Mouse (Mus musculus): ENCODE measurements around the gene Gpat2.

The Gpat2 gene

DNA sequence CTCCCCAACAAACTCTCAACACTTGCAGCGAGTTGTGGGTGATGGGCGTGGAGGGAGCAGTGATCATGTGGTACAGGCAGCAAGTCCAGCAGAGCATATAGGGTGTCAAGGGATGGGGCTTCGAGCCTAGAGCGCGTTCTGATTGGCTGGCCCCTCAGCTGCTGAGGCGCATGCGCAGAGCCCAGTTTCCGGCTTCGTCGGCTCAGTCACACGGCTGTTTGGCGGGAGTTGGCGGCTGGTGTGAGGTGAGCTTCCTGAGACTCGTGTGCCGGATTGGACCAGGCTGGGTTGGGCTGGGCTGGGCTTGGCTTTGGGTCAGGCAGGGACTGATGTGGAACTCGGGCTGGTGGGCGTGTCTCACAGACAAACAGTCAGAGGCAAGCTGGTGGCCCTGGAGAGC, at the start of gene Gpat2:
TSS of gene Gpat2 (plus strand) at position 223 of the 400 bp plus-strand sequence.
- peak; percentile 56 for DNase-seq (ENCODE audit: low spot score)

DNA sequence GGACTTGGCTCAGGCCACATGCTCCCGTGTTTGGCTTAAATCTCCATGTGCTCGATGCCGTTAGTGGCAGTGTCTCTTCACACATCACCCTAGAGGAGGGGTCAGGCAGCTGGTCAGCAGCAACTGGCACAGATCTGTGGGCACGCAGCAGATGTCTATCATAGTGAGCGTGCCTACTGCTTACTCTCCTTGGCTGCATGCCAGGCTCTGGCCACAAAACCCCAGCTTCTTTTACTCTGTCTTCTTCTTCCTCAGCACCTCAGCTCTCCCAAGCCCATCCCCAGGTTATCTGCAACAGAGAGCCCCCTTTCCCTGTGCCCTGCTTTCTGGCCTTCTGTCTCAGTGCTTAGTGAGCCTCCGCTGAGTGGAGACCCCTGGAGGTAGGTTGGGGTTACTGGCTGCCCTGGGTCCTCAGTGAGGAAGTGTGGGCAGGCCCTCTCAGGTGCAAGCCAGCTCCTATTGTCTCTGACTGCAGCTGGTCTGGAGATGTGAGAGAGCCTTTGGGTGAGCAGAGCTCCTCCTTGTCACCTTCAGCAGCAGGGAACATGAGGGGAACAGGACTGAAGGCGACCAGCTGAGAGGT, 49.1 kb upstream of the Gpat2 start:
- no peak for DNase-seq (ENCODE audit: low spot score)

DNA sequence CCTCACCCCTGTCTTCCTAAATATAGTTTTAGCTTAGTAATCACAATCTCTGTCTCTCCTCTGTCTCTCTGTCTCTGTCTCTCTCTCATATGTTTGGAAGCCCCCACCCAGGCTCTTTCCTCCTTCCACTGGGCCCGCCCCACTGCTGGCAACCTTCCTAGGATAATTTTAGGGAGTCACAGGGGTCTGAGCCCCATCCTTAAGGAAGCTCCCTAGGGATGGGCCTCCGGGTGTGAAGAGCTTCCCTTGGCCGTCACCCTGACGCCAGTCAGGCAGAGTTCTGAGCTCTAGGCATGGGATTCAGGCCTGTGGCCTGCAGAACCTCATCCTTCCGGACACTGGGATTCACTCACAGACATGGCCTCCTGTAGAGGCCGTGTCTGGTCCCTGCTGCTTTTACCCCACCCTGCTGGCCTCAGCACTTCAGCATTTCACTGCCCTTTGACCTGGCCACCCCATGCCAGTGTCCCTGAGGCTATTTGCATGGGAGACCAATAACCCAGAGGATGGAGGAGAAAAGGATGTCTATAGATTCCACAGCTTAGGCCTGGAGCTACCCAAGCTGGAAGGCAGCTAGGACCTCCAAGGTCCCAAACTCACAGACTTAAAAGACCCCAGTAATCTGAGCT, 48.5 kb upstream of the Gpat2 start:
- DNase-seq (ENCODE audit: low spot score) = no peak

DNA sequence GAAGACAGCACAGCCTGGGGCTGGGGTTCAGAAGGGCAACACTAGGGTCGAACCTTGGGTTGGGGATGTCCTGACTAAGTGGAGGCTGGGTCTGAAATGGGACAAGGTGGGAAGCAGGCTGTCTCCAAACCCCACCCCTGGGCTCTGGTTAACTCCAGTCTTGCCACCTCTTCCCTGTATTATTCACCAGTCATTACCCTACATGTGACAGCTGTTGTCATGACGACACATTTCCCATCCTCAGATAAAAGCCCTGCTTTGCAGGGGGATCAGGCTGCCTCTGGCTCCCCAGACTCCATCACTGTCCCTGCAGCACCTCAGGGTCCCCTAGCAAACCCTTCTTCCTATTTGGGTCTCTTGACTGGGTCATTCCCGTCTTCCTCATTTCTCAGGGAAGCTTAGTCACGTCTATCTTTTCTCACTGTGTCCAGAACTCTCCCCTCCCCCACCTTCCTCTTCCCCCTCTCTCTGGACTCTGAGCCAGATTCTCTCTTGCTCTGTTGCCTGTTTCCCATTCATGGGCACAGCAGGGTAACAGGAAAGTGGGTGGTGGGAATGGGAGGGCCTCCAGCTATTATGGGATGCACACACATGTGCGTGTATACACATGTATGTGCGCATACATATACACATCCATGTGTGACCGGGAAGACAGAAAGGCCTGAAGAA, 46.9 kb upstream of the Gpat2 start:
- no peak for DNase-seq (ENCODE audit: low spot score)

DNA sequence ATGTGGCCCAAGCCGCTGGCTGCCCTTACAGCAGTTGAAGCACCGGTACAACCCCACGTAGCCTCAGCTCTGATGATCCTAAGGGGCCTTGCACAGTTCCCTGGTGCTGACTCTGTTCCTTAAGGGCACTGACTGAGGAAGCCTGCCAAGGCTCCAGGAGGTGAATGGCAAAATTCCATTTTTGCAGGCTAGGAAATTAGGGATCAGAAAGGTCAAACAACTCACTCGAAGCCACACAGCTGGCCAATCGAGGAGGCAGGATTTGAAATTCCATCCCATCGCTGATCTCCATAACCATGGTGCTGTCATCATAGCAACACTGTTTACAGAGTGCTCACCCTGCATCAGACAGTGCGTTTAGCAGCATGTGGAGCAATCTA, 46.4 kb upstream of the Gpat2 start:
- DNase-seq (ENCODE audit: low spot score) = no peak

DNA sequence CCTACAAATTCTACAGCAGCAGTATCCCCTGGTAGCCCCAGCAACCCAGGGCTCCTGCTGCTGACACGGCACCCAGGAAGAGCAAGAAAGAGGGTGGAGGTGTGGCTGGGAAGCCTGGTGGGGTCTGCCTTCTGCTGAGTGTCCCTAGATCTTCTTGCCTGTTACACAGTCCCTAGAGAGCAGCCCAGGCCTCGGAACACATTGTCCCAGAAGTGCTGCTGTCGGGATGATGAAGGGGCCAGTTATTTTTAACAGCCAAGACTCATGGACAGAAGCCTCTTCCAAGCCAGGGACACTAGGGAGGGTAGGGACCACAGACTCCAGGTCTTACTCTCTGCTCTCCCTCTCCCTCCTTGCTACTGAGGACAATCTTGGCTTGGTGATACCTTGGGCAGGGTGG, 45.7 kb upstream of the Gpat2 start:
- no peak for DNase-seq (ENCODE audit: low spot score)

DNA sequence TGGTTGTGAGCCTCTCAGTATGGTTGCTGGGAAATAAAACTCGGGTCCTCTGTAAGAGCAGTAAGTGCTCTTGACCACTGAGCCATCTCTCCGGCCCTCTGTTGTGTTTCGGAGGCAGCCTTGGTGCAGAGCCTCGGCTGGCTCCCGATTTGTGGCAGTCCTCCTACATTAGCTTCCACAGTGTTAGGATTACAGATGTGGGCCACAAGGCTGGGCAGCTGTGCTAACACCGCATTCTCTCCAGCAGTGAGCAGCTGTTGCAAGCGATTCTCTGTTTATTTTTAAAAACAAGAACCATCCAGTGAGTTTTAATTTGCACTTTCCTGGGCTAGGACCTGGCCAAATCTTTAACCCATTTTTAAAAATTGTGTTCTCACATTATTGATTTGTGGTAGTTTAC, 41.1 kb upstream of the Gpat2 start:
- no peak for DNase-seq (ENCODE audit: low spot score)

DNA sequence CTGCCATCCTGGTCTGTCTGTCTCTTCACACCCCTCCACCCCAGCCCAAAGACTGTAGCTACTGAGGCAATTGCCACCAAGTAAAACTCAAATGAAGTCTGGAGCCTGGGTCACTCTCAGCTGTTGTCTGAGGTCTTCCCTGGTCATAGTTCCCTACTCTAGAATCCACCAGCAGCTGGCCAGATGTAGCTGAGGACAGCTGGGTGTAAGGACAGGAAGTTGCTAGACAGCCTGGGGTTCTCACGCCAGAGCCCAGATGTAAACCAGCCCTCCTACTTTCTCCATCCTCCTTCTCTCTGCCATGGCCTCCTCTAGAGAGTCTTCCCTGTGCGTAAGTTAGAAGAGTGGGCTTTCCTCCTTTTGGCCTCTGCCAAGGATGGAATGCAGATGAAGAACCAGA, 37.5 kb upstream of the Gpat2 start:
- no peak for DNase-seq (ENCODE audit: low spot score)

DNA sequence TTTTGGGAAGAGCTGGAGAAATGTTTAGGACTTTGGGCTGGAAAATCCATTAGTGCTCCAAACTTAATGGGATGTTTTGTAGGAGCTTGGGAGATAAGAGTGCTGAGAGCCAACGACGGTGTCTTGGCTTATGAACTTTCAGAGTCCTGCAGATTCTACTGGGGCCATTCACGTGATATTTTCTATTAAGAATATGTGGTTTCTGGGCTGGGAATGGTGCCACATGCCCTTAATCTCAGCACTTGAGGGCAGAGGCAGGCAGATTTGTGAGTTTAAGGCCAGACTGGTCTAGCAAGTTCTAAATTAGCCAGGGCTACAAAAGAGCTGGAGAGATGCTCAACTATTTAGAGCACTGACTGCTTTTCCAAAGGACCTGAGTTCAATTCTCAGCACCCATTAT, 34.6 kb upstream of the Gpat2 start:
- DNase-seq (ENCODE audit: low spot score) = no peak

DNA sequence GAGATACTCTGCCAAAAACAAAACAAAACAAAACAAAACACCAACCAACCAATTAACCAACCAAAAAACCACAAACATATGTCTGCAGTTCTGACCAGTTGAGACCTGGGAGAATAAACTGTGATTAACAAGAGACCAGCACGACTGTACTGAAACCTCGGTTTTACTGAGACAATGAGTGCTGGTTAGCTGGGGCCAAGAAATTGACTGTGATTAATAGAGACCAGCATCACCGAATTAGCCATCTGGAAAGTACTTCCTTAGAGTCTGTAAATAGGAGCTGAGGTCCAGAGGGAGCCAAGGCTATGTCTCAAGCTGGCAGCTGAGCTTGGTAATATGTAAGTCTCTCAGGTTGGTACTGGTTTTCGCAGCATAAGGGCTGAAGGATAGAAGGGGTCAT, 34.2 kb upstream of the Gpat2 start:
- no peak for DNase-seq (ENCODE audit: low spot score)

DNA sequence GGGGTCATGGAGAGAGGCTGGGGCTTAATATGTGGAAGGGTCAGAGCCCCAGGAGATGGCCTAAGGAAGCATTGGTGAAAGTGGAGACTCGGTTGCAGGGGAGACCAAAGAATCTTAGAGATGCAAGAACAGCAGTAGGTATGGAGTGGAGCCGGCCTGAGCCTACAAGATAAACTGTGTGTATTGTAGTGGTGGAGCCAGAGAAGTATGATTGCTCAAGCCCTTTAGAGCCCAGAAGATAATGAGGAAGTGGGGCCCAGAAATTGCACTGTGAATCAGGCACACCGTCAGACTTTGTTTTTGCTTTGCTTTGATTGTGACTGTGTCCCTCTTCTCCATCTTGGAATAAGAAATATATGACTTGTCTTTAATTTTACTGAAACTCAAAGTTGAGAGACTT, 33.7 kb upstream of the Gpat2 start:
- DNase-seq (ENCODE audit: low spot score) = no peak

DNA sequence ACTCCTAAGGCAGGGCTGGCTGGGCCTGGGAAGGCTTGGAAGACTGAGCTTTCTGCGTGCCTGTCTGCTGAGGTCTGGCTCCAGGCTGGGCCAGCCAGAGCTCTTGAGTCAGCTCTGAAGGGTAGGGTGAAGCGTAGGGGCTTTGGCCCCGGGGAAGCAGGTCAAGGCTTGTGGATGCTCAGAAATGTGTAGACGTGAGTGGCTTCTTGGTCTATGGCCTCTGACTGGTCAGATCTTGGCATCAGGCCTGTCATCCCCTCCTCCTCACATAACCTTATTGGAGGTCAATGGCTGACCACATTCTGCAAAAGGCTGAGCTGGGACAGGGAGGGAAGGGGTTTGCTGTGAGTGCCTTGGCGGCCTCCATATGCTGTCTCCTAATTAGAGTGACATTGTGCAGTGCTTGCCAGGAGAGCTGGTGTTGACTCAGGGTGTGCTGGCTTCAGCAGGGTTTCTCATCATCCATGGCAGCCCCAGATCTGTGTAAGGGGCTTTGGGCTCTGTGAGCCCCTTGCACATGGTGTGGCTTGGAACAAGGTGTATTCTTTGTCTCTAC, 30.3 kb upstream of the Gpat2 start:
- no peak for DNase-seq (ENCODE audit: low spot score)

DNA sequence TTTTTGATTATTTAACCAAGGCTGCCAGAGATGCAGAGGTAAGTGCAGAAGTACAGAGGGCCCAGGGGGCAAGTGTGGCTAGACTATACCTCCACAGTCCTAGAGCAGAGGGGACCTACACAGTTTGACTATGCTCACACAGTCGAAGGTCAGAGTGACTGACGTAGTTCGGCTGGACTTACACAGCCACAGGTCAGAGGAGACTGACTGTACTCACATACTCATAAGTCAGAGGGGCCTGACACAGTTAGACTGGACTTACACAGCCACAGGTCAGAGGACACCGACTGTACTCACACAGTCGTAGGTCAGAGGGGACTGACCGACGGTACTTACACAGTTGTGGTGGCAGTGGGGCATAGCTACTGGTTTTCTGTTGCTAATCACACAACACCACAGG, 26.3 kb upstream of the Gpat2 start:
- no peak for DNase-seq (ENCODE audit: low spot score)

DNA sequence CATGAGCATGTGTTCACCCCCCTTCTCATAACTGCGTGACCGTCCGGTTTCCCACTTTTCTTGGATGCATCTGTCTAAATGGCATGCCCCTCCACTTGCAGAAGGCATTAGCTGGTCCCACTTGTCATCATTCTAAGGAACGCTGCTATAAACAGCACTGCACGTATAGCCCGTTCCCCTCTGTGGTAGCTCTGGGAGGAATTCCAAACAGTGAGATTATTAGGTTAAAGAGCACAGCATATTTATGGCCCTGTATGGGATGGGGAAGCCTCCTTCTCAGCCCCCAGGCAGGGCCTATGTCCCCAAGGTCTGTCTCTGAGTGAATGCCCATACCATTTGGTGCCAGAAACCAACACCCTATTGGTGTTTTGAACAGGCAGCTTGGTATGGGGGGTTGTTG, 13.9 kb upstream of the Gpat2 start:
- no peak for DNase-seq (ENCODE audit: low spot score)

DNA sequence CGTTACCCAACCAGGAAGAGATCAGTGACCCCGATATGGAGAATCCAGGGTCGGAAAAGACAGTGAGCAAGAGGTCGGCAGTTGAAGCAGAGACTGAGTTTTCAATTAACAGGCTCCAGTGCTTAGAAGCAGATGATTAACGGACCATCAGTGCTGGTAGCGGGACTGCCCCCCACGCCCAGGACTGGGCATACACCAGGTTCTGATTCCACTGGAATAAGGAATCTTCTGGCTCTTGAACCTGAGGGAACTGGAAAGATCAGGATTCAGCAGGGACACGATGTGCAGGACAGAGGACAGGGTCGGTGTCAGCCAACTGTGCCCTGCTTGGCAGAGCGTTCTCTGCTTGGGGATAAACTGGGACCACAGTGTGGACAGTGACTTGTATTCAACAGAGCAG, 9.2 kb upstream of the Gpat2 start:
- DNase-seq (ENCODE audit: low spot score) = no peak

DNA sequence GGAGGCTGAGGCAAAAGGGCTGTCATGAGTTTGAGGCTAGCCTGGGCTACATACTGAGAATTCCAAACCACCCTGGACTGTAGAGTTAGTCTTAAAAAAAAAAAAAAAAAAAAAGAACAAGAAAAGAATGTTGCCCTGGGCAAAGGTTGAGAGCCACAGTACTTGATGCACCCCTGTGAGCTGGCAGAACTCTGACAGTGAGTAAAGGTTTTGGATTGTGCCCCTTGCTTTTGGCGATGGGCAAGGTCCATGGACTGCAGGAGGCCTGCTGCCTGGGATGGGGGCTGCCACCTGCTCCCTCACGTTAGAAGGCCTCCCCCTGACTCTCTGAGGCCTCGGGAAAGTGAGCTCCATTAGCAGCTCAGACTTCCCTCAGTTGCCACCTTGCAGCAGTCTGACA, 8.3 kb upstream of the Gpat2 start:
- no peak for DNase-seq (ENCODE audit: low spot score)

DNA sequence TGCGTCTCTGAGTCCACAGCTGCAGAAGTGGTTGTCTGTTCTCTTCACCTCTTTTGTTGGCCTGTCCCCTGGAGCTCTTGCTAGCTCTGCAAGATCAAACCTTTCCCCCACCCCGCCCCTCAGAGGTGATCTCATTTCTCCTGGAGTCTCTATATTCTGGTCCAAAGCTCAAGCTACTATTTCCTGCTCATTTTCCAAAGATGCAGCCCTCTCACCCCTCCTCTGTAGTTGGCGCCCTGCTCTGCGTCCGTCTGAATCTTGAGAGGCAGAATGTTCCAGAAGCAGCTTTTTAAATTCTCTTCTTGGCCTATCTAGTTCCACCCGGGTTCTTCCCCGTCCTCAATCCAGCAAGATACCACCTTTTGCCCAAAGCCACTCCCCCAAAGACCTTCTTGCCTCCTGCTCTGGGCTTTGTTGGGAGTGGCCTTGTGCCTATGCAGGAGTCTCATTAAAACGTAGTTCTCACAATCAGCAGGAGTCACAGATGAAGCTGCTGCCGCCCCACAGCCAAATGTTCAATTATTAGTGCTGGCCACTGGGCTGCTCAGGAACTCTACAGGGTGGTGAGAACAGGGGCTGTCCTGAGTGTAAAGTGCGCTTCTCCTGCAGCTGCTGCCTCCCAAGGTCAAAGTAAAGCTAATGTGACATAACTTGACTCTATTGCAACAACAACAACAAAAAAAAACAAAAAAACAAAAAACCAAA, 6.6 kb upstream of the Gpat2 start:
- DNase-seq (ENCODE audit: low spot score) = no peak

DNA sequence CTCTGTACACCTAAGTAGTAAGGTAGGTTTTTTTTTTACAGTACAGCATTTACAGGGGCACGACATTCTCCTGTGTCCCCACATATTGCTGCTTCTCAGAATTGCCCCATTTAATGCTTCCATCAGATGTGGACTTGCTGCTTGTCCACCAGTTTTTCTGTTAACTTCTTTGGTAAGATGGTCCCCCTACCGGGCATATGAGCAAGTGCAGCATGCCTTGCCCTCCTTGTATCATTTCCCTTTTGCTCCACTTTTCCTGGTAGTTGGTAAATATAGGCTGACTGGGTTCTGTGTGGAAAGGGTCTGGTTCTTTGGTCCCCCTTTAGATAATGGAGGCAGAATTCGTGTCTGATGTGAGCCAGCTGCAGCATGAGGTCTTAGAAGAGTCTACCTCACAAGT, 5.2 kb downstream of the Gpat2 start:
- DNase-seq (ENCODE audit: low spot score) = peak; percentile 56

DNA sequence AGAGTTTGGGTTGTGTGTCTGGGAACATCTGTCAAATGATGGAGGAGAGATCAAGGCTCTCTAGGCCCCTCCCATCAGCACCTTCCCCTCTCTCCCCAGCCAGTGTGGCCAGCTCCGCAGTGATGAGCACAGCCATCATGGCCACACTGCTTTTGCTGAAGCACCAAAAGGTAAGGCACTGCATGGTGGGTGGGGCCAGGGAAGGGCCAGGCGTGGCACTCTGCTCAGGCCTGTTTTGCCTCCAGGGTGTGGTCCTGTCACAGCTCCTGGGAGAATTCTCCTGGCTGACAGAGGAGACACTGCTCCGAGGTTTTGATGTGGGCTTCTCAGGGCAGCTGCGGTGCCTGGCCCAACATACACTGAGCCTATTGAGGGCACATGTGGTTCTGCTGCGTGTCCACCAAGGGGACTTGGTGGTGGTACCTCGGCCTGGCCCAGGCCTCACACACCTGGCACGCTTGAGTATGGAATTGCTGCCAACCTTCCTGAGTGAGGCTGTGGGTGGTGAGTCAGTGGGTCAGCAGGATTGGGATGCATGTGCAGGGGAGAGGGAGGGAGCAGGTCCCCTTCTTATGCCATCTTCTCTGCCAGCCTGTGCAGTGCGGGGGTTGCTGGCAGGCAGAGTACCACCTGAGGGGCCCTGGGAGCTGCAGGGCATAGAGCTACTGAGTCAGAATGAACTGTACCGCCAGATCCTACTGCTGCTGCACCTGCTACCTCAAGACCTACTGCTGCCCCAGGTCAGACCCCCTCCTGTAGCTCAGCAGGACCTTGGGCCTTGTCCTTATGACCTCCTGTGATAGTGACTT, 8.7 kb downstream of the Gpat2 start:
- DNase-seq (ENCODE audit: low spot score) = no peak

DNA sequence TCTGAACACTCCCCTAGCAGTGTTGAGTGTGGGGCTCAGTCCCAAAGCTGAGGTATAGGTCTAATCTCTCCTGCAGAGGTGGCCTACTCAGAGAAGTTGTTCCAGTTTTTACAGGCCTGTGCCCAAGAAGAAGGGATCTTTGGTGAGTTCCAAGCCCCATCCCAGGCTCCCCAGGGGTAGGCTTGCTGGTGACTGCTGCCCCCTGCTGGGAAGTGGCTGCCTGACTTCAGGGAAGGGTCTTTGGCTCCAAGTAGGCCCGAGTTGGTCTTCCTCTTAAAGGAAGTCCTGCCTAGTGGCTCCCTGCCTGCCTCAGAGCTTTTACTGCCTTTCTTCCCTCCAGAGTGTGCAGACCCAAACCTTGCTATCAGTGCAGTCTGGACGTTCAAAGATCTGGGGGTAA, 10.1 kb downstream of the Gpat2 start:
- peak; percentile 62 for DNase-seq (ENCODE audit: low spot score)

DNA sequence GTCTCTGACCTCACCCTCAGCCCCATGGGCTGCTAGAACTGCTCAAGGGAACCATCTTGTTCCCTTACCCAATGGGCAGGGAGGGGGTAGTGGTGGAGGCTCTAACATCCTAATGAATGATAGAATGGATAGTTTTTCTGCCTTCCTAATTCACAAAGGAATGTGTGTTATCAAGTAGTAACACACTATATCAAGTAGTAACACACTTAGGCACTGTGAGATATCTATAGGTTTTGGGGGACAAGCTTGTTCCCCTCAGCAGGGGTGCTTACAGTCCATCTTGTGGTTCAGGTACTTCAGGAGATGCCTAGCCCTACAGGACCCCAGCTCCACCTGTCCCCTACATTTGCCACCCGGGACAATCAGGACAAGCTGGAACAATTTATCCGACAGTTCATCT, 10.6 kb downstream of the Gpat2 start:
- DNase-seq (ENCODE audit: low spot score) = no peak

DNA sequence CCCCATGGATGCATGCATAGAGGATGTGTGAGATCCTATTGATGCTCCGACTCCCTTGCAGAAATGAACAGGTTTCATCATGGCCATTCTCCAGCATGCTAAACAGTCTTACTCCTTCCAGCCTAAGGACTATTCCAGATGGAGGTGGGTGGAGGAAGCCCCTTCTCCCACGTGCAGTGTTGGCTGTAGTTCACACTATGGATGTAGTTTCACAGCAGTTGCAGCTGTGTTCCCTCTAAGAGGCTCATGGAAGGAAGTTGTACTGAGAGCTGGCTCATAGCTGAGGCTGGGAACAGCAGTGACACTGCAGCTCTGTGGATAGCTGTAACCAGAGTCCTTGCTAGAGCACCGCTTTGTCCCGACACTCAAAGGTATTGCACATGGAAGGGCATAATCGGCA, 12.7 kb downstream of the Gpat2 start:
- DNase-seq (ENCODE audit: low spot score) = no peak
